Mouse (Mus musculus): ENCODE data around the gene Psma1. TPM values are rescaled to one million over a fixed set of nuclear protein-coding genes. Genes with fewer than 3 reads are reported as not detected.

Psma1 gene
- polyA plus RNA-seq, 1 experiment from 2014 or later: 505 TPM

- Histone ChIP-seq H3K27me3 (ENCODE audit: control insufficient read depth, insufficient read depth, low read length) (no peaks in the 10 kb centered on the region), H3K9me3 (replicated peaks; ENCODE audit: control insufficient read depth, low read length) (no peaks in the 10 kb centered on the region), H3K4me3 (ENCODE audit: low read depth, low read length) (peak within 1 kb of the TSS; percentile 73), H3K4me2 (ENCODE audit: low read depth, low read length) (peak within 1 kb of the TSS; percentile 50), H3K36me3 (replicated peaks; ENCODE audit: control insufficient read depth, insufficient read depth, low read depth, low read length) (peaks cover 9% of the 10 kb centered on the region), H3K4me1 (ENCODE audit: control insufficient read depth, insufficient read depth, low read length) (no peaks in the 10 kb centered on the region), H3K27ac (replicated peaks; ENCODE audit: low read depth, low read length) (peak within 1 kb of the TSS; percentile 17; the same call in 1 of the 2 replicates), H3K9ac (replicated peaks; ENCODE audit: low read length) (peak within 1 kb of the TSS; percentile 90)
- WGBS: 2% methylated on average over 71 of the region's 75 CpGs
- ATAC-seq (replicated peaks; ENCODE audit: insufficient number of reproducible peaks, low FRiP score, low TSS enrichment, low read depth): peak; percentile 97
- DNase-seq (ENCODE audit: low spot score): peak; percentile 93
These were observed 21.8 kb downstream of the Psma1 start, which contains the start of gene Copb1 for GRCm38 (mm10) chr7:114253885-114254833. TSS of gene Copb1 (minus strand) at chr7:114254711.

GRCm38 (mm10) chr7:114251684-114252083 is 24.2 kb downstream of the Psma1 start:
- Histone ChIP-seq H3K9me3 (replicated peaks; ENCODE audit: control insufficient read depth, low read length) (no peaks in the 10 kb centered on the region), H3K27me3 (ENCODE audit: control insufficient read depth, insufficient read depth, low read length) (no peaks in the 10 kb centered on the region), H3K9ac (replicated peaks; ENCODE audit: low read length) (no peak overlapping the region), H3K4me2 (ENCODE audit: low read depth, low read length) (no peak overlapping the region), H3K36me3 (replicated peaks; ENCODE audit: control insufficient read depth, insufficient read depth, low read depth, low read length) (peaks cover 9% of the 10 kb centered on the region), H3K4me1 (ENCODE audit: control insufficient read depth, insufficient read depth, low read length) (no peaks in the 10 kb centered on the region), H3K27ac (replicated peaks; ENCODE audit: low read depth, low read length) (no peak overlapping the region), H3K4me3 (ENCODE audit: low read depth, low read length) (no peak overlapping the region)
- no peak for ATAC-seq (replicated peaks; ENCODE audit: insufficient number of reproducible peaks, low FRiP score, low TSS enrichment, low read depth)
- DNase-seq (ENCODE audit: low spot score): no peak
- 91% methylated on average over 3 of the region's 3 CpGs for WGBS

- H3K27me3 ChIP-seq (ENCODE audit: control insufficient read depth, insufficient read depth, low read length): no peaks in the 10 kb centered on the region
- ATAC-seq (replicated peaks; ENCODE audit: insufficient number of reproducible peaks, low FRiP score, low TSS enrichment, low read depth) (no peak), DNase-seq (ENCODE audit: low spot score) (no peak)
- no peaks in the 10 kb centered on the region for H3K4me1 ChIP-seq (ENCODE audit: control insufficient read depth, insufficient read depth, low read length)
- H3K36me3 ChIP-seq (replicated peaks; ENCODE audit: control insufficient read depth, insufficient read depth, low read depth, low read length): peaks cover 9% of the 10 kb centered on the region
- no peaks in the 10 kb centered on the region for H3K9me3 ChIP-seq (replicated peaks; ENCODE audit: control insufficient read depth, low read length)
- 78% methylated on average over 7 of the region's 7 CpGs for WGBS
- no peak overlapping the region for H3K4me2 ChIP-seq (ENCODE audit: low read depth, low read length)
- no peak overlapping the region for H3K4me3 ChIP-seq (ENCODE audit: low read depth, low read length)
- no peak overlapping the region for H3K9ac ChIP-seq (replicated peaks; ENCODE audit: low read length)
- no peak overlapping the region for H3K27ac ChIP-seq (replicated peaks; ENCODE audit: low read depth, low read length)
These were observed 41.9 kb downstream of the Psma1 start for GRCm38 (mm10) chr7:114233980-114234379.

- H3K27ac ChIP-seq (replicated peaks; ENCODE audit: low read depth, low read length): no peak overlapping the region
- H3K4me1 ChIP-seq (ENCODE audit: control insufficient read depth, insufficient read depth, low read length): no peaks in the 10 kb centered on the region
- no peak overlapping the region for H3K4me3 ChIP-seq (ENCODE audit: low read depth, low read length)
- no peaks in the 10 kb centered on the region for H3K9me3 ChIP-seq (replicated peaks; ENCODE audit: control insufficient read depth, low read length)
- H3K9ac ChIP-seq (replicated peaks; ENCODE audit: low read length): no peak overlapping the region
- no peak for DNase-seq (ENCODE audit: low spot score)
- ATAC-seq (replicated peaks; ENCODE audit: insufficient number of reproducible peaks, low FRiP score, low TSS enrichment, low read depth): no peak
- H3K27me3 ChIP-seq (ENCODE audit: control insufficient read depth, insufficient read depth, low read length): no peaks in the 10 kb centered on the region
- WGBS: 90% methylated on average over 7 of the region's 7 CpGs
- peaks cover 9% of the 10 kb centered on the region for H3K36me3 ChIP-seq (replicated peaks; ENCODE audit: control insufficient read depth, insufficient read depth, low read depth, low read length)
- no peak overlapping the region for H3K4me2 ChIP-seq (ENCODE audit: low read depth, low read length)
These were observed 42.9 kb downstream of the Psma1 start for GRCm38 (mm10) chr7:114232982-114233381.

GRCm38 (mm10) chr7:114231857-114232256 is 44.1 kb downstream of the Psma1 start:
- ATAC-seq (replicated peaks; ENCODE audit: insufficient number of reproducible peaks, low FRiP score, low TSS enrichment, low read depth) (no peak), DNase-seq (ENCODE audit: low spot score) (no peak)
- H3K9ac ChIP-seq (replicated peaks; ENCODE audit: low read length): no peak overlapping the region
- H3K27ac ChIP-seq (replicated peaks; ENCODE audit: low read depth, low read length): no peak overlapping the region
- H3K36me3 ChIP-seq (replicated peaks; ENCODE audit: control insufficient read depth, insufficient read depth, low read depth, low read length): peaks cover 9% of the 10 kb centered on the region
- no peaks in the 10 kb centered on the region for H3K27me3 ChIP-seq (ENCODE audit: control insufficient read depth, insufficient read depth, low read length)
- no peaks in the 10 kb centered on the region for H3K4me1 ChIP-seq (ENCODE audit: control insufficient read depth, insufficient read depth, low read length)
- H3K4me3 ChIP-seq (ENCODE audit: low read depth, low read length): no peak overlapping the region
- 95% methylated on average over 3 of the region's 3 CpGs for WGBS
- no peaks in the 10 kb centered on the region for H3K9me3 ChIP-seq (replicated peaks; ENCODE audit: control insufficient read depth, low read length)
- H3K4me2 ChIP-seq (ENCODE audit: low read depth, low read length): no peak overlapping the region

GRCm38 (mm10) chr7:114226521-114226920 is 49.4 kb downstream of the Psma1 start:
- 90% methylated on average over 1 of the region's 1 CpGs for WGBS
- peaks cover 6% of the 10 kb centered on the region for H3K36me3 ChIP-seq (replicated peaks; ENCODE audit: control insufficient read depth, insufficient read depth, low read depth, low read length)
- ATAC-seq (replicated peaks; ENCODE audit: insufficient number of reproducible peaks, low FRiP score, low TSS enrichment, low read depth): no peak

GRCm38 (mm10) chr7:114220433-114220832 is 55.5 kb downstream of the Psma1 start:
- Histone ChIP-seq H3K9ac (replicated peaks; ENCODE audit: low read length) (no peak overlapping the region), H3K27ac (replicated peaks; ENCODE audit: low read depth, low read length) (no peak overlapping the region), H3K4me1 (ENCODE audit: control insufficient read depth, insufficient read depth, low read length) (no peaks in the 10 kb centered on the region), H3K4me2 (ENCODE audit: low read depth, low read length) (no peak overlapping the region), H3K9me3 (replicated peaks; ENCODE audit: control insufficient read depth, low read length) (no peaks in the 10 kb centered on the region), H3K36me3 (replicated peaks; ENCODE audit: control insufficient read depth, insufficient read depth, low read depth, low read length) (peaks cover 2% of the 10 kb centered on the region), H3K4me3 (ENCODE audit: low read depth, low read length) (no peak overlapping the region), H3K27me3 (ENCODE audit: control insufficient read depth, insufficient read depth, low read length) (no peaks in the 10 kb centered on the region)
- ATAC-seq (replicated peaks; ENCODE audit: insufficient number of reproducible peaks, low FRiP score, low TSS enrichment, low read depth) (no peak), DNase-seq (ENCODE audit: low spot score) (no peak)
- WGBS: 82% methylated on average over 4 of the region's 4 CpGs

More at GRCm38 (mm10) chr7:114226521-114226920, 49.4 kb downstream of the Psma1 start:
- Histone ChIP-seq H3K4me2 (ENCODE audit: low read depth, low read length) (no peak overlapping the region), H3K9me3 (replicated peaks; ENCODE audit: control insufficient read depth, low read length) (no peaks in the 10 kb centered on the region), H3K27me3 (ENCODE audit: control insufficient read depth, insufficient read depth, low read length) (no peaks in the 10 kb centered on the region), H3K27ac (replicated peaks; ENCODE audit: low read depth, low read length) (no peak overlapping the region), H3K9ac (replicated peaks; ENCODE audit: low read length) (no peak overlapping the region), H3K4me1 (ENCODE audit: control insufficient read depth, insufficient read depth, low read length) (no peaks in the 10 kb centered on the region), H3K4me3 (ENCODE audit: low read depth, low read length) (no peak overlapping the region)
- DNase-seq (ENCODE audit: low spot score): no peak

- Histone ChIP-seq H3K9ac (replicated peaks; ENCODE audit: low read length) (no peak overlapping the region), H3K4me2 (ENCODE audit: low read depth, low read length) (no peak overlapping the region), H3K4me1 (ENCODE audit: control insufficient read depth, insufficient read depth, low read length) (no peaks in the 10 kb centered on the region), H3K27ac (replicated peaks; ENCODE audit: low read depth, low read length) (no peak overlapping the region), H3K27me3 (ENCODE audit: control insufficient read depth, insufficient read depth, low read length) (no peaks in the 10 kb centered on the region), H3K4me3 (ENCODE audit: low read depth, low read length) (no peak overlapping the region), H3K36me3 (replicated peaks; ENCODE audit: control insufficient read depth, insufficient read depth, low read depth, low read length) (peaks cover 2% of the 10 kb centered on the region), H3K9me3 (replicated peaks; ENCODE audit: control insufficient read depth, low read length) (no peaks in the 10 kb centered on the region)
- ATAC-seq (replicated peaks; ENCODE audit: insufficient number of reproducible peaks, low FRiP score, low TSS enrichment, low read depth) (no peak), DNase-seq (ENCODE audit: low spot score) (no peak)
- 83% methylated on average over 2 of the region's 2 CpGs for WGBS
These were observed 59.0 kb downstream of the Psma1 start for GRCm38 (mm10) chr7:114216908-114217307.
